In the genomic region with DNA sequence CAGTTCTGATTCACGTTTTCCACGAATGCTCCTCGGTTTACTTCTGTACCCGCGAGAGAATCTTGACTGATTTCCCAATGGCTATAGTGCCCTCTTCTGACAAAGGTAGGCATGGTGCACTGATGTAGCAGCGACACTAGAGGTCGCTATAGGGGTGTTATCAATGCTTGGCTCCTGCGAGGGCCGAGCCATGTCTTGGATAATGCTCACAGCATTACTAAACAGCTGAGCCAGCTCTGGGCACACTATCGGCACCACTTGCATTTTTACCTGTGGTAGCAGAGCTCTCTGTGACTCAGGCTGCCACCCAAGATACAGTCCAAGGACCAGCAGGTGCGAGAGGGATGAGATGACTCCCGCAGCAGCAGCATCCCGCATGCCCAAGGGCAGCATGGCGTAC, we compare ENCODE assay signal across 9 mouse cellular contexts. TPM values are rescaled to one million over a fixed set of nuclear protein-coding genes. Genes with fewer than 3 reads are reported as not detected.
DNase-seq lines count a peak whose midpoint lies in the region; ATAC-seq and TF ChIP-seq lines count a peak whose summit lies in the region.
"Had no signal": no experiment of that assay in that cellular context is flagged by ENCODE, and none has a peak within 500 bp of the region (broad histone marks: within the 10 kb centered on the region; RNA-seq: fewer than 3 reads in every experiment).

No protein-coding gene starts in this region.

- no peaks in the 10 kb centered on the region for H3K9me3 ChIP-seq in intestine, postnatal 0 days (ENCODE audit: control insufficient read depth)
- no peaks in the 10 kb centered on the region for H3K9me3 ChIP-seq in limb, embryonic 15.5 days
- no peaks in the 10 kb centered on the region for H3K9me3 ChIP-seq in midbrain, postnatal 0 days (ENCODE audit: low read length)

- DNase-seq in 3T3-L1 (ENCODE audit: low read depth, low spot score) (peak; percentile 84), R1 (ENCODE audit: low read depth, low spot score) (peak; percentile 82)
- peak; percentile 93 for DNase-seq in midbrain, postnatal 0 days (ENCODE audit: low spot score)

- H3K4me2 ChIP-seq in intestine, postnatal 0 days (replicated peaks; ENCODE audit: low read depth): peak overlapping the region; percentile 32
- H3K4me2 ChIP-seq in limb, embryonic 15.5 days: peak overlapping the region; percentile 78
- H3K4me2 ChIP-seq in midbrain, postnatal 0 days (ENCODE audit: low read depth, low read length, poor library complexity, severe bottlenecking): peak overlapping the region; percentile 27

- peaks cover 7% of the 10 kb centered on the region; the same call in 1 of the 2 replicates for H3K36me3 ChIP-seq in intestine, postnatal 0 days (ENCODE audit: control insufficient read depth, insufficient read depth)
- H3K36me3 ChIP-seq in limb, embryonic 15.5 days: peaks cover 24% of the 10 kb centered on the region; the same call in 1 of the 2 replicates
- no peaks in the 10 kb centered on the region for H3K36me3 ChIP-seq in midbrain, postnatal 0 days (ENCODE audit: insufficient read depth, low read length)
- no peaks in the 10 kb centered on the region for H3K36me3 ChIP-seq in testis, adult 2 months (ENCODE audit: control insufficient read depth, insufficient read depth, low read length)

- no peak overlapping the region for H3K9ac ChIP-seq in intestine, postnatal 0 days (ENCODE audit: low read depth, low read length)
- H3K9ac ChIP-seq in limb, embryonic 15.5 days: no peak overlapping the region
- H3K9ac ChIP-seq in midbrain, postnatal 0 days (replicated peaks; ENCODE audit: low read length, poor library complexity, severe bottlenecking): no peak overlapping the region

- H3K27me3 ChIP-seq in intestine, postnatal 0 days (replicated peaks; ENCODE audit: control insufficient read depth, insufficient read depth, low read length): peaks cover 11% of the 10 kb centered on the region; the same call in 1 of the 2 replicates
- peaks cover 15% of the 10 kb centered on the region for H3K27me3 ChIP-seq in limb, embryonic 15.5 days
- peaks cover 39% of the 10 kb centered on the region for H3K27me3 ChIP-seq in midbrain, postnatal 0 days (ENCODE audit: insufficient read depth, low read length)
- no peaks in the 10 kb centered on the region for H3K27me3 ChIP-seq in testis, adult 2 months (ENCODE audit: control insufficient read depth, insufficient read depth, low read length)

- H3K4me3 ChIP-seq in intestine, postnatal 0 days (ENCODE audit: low read depth, low read length): no peak overlapping the region
- H3K4me3 ChIP-seq in limb, embryonic 15.5 days: no peak overlapping the region; the same call in none of the 2 replicates
- 0 out of 2 replicates have a peak overlapping the region, but pooled peaks have one; percentile 12 for H3K4me3 ChIP-seq in midbrain, postnatal 0 days (ENCODE audit: low read depth, low read length)
- no peak overlapping the region for H3K4me3 ChIP-seq in testis, adult 2 months (ENCODE audit: control insufficient read depth, low read depth, low read length)
- H3K4me3 ChIP-seq: erythroblast, embryonic 14.5 days had no signal

- no peak overlapping the region for H3K27ac ChIP-seq in intestine, postnatal 0 days (ENCODE audit: low read depth, low read length)
- no peak overlapping the region for H3K27ac ChIP-seq in limb, embryonic 15.5 days
- no peak overlapping the region for H3K27ac ChIP-seq in midbrain, postnatal 0 days (ENCODE audit: low read depth, low read length)
- H3K27ac ChIP-seq in testis, adult 2 months (ENCODE audit: control insufficient read depth, insufficient read depth, low read depth, low read length): no peak overlapping the region

- H3K4me1 ChIP-seq in intestine, postnatal 0 days (replicated peaks; ENCODE audit: control insufficient read depth, insufficient read depth, low read length): 0 out of 2 replicates have a peak, but pooled peaks cover 5% of the 10 kb centered on the region
- peaks cover 33% of the 10 kb centered on the region for H3K4me1 ChIP-seq in limb, embryonic 15.5 days
- H3K4me1 ChIP-seq in midbrain, postnatal 0 days (ENCODE audit: insufficient read depth, low read length): no peaks in the 10 kb centered on the region
- H3K4me1 ChIP-seq in testis, adult 2 months (ENCODE audit: control insufficient read depth, insufficient read depth, low read length): peaks cover 6% of the 10 kb centered on the region

- peak; percentile 100 for TF ChIP-seq CTCF in intestine, postnatal 0 days (IDR thresholded peaks at IDR 0.05; ENCODE audit: low read depth)
- TF ChIP-seq CTCF in midbrain, postnatal 0 days (IDR thresholded peaks at IDR 0.05): peak; percentile 99
- TF ChIP-seq CTCF in testis, adult 2 months (IDR thresholded peaks at IDR 0.05; ENCODE audit: control insufficient read depth, insufficient read depth, insufficient replicate concordance, low read depth, low read length): peak; percentile 89

- 18% methylated on average over 14 of the region's 14 CpGs for WGBS in intestine, postnatal 0 days
- 14% methylated on average over 14 of the region's 14 CpGs for WGBS in limb, embryonic 15.5 days
- 15% methylated on average over 14 of the region's 14 CpGs for WGBS in midbrain, postnatal 0 days

- ATAC-seq in common myeloid progenitor, adult 5-6 weeks (replicated peaks; ENCODE audit: low read depth, poor library complexity, severe bottlenecking): peak; percentile 90
- peak; percentile 89 for ATAC-seq in granulocyte monocyte progenitor cell, adult 5-6 weeks (replicated peaks; ENCODE audit: poor library complexity, severe bottlenecking)
- ATAC-seq in intestine, postnatal 0 days: peak; percentile 70
- ATAC-seq in limb, embryonic 15.5 days (ENCODE audit: insufficient number of reproducible peaks, low FRiP score, low TSS enrichment, low read depth): peak; percentile 54
- peak; percentile 73 for ATAC-seq in midbrain, postnatal 0 days (ENCODE audit: low FRiP score)

- no peak for TF ChIP-seq POLR2A in testis, adult 2 months (IDR thresholded peaks at IDR 0.05; ENCODE audit: control insufficient read depth, low read depth, low read length)

RNA-seq across cellular contexts. Expression of gene Adcy4, which starts 2.6 kb away (rescaled TPM):
- total RNA-seq in common myeloid progenitor, adult 5-6 weeks (2017): not detected in 2 replicates
- total RNA-seq in granulocyte monocyte progenitor cell, adult 5-6 weeks (2014; fragmentation: Nextera tagmentation): not detected in 2 replicates
- total RNA-seq in granulocyte monocyte progenitor cell, adult 5-6 weeks (2017): not detected in 2 replicates
- 3.5 and 4.3 TPM in 2 replicates for polyA plus RNA-seq in intestine, postnatal 0 days (2015; fragmentation: Nextera tagmentation; extraction: Ambion mirVana)
- 16.8 and 21.3 TPM in 2 replicates for polyA plus RNA-seq in limb, embryonic 15.5 days (2015; fragmentation: Nextera tagmentation; extraction: Ambion mirVana)
- 3.6 and 4.0 TPM in 2 replicates for total RNA-seq in midbrain, postnatal 0 days (2014; rRNA removed)
- polyA plus RNA-seq in midbrain, postnatal 0 days (2015; fragmentation: Nextera tagmentation; extraction: Ambion mirVana): 1.7 TPM in 2 replicates
- polyA plus RNA-seq in testis, adult 2 months (2012; rRNA removed): 0.38 and 0.82 TPM in 2 replicates

RNA-seq across cellular contexts. Expression of gene Ripk3, which starts 7.4 kb away (rescaled TPM):
- total RNA-seq in common myeloid progenitor, adult 5-6 weeks (2017): 33.0 and 43.3 TPM in 2 replicates
- 104 and 157 TPM in 2 replicates for total RNA-seq in granulocyte monocyte progenitor cell, adult 5-6 weeks (2014; fragmentation: Nextera tagmentation)
- 40.9 and 42.4 TPM in 2 replicates for total RNA-seq in granulocyte monocyte progenitor cell, adult 5-6 weeks (2017)
- polyA plus RNA-seq in intestine, postnatal 0 days (2015; fragmentation: Nextera tagmentation; extraction: Ambion mirVana): 39.2 and 47.3 TPM in 2 replicates
- 35.0 and 37.6 TPM in 2 replicates for polyA plus RNA-seq in limb, embryonic 15.5 days (2015; fragmentation: Nextera tagmentation; extraction: Ambion mirVana)
- total RNA-seq in midbrain, postnatal 0 days (2014; rRNA removed): 0.27 TPM in 1 of 2 replicates, not detected in the other
- 1.3 and 3.0 TPM in 2 replicates for polyA plus RNA-seq in midbrain, postnatal 0 days (2015; fragmentation: Nextera tagmentation; extraction: Ambion mirVana)
- polyA plus RNA-seq in testis, adult 2 months (2012; rRNA removed): 4.1 and 4.8 TPM in 2 replicates

RNA-seq across cellular contexts. Expression of gene Ltb4r1, which starts 15.5 kb away (rescaled TPM):
- total RNA-seq in common myeloid progenitor, adult 5-6 weeks (2017): 1.5 and 6.3 TPM in 2 replicates
- 19.4 and 23.3 TPM in 2 replicates for total RNA-seq in granulocyte monocyte progenitor cell, adult 5-6 weeks (2014; fragmentation: Nextera tagmentation)
- total RNA-seq in granulocyte monocyte progenitor cell, adult 5-6 weeks (2017): 19.8 and 25.8 TPM in 2 replicates
- polyA plus RNA-seq in intestine, postnatal 0 days (2015; fragmentation: Nextera tagmentation; extraction: Ambion mirVana): 3.8 and 4.1 TPM in 2 replicates
- 1.2 and 1.4 TPM in 2 replicates for polyA plus RNA-seq in limb, embryonic 15.5 days (2015; fragmentation: Nextera tagmentation; extraction: Ambion mirVana)
- 0.88 and 1.8 TPM in 2 replicates for total RNA-seq in midbrain, postnatal 0 days (2014; rRNA removed)
- 0.94 and 1.1 TPM in 2 replicates for polyA plus RNA-seq in midbrain, postnatal 0 days (2015; fragmentation: Nextera tagmentation; extraction: Ambion mirVana)
- polyA plus RNA-seq in testis, adult 2 months (2012; rRNA removed): 0.11 and 0.20 TPM in 2 replicates

RNA-seq across cellular contexts. Expression of gene Ltb4r2, which starts 20.1 kb away (rescaled TPM):
- 0.46 and 0.49 TPM in 2 replicates for total RNA-seq in common myeloid progenitor, adult 5-6 weeks (2017)
- total RNA-seq in granulocyte monocyte progenitor cell, adult 5-6 weeks (2014; fragmentation: Nextera tagmentation): 0.56 and 2.1 TPM in 2 replicates
- 0.34 TPM in 1 of 2 replicates, not detected in the other for total RNA-seq in granulocyte monocyte progenitor cell, adult 5-6 weeks (2017)
- 6.7 and 9.0 TPM in 2 replicates for polyA plus RNA-seq in intestine, postnatal 0 days (2015; fragmentation: Nextera tagmentation; extraction: Ambion mirVana)
- 0.83 and 1.3 TPM in 2 replicates for polyA plus RNA-seq in limb, embryonic 15.5 days (2015; fragmentation: Nextera tagmentation; extraction: Ambion mirVana)
- total RNA-seq in midbrain, postnatal 0 days (2014; rRNA removed): 0.38 and 1.6 TPM in 2 replicates
- 0.43 and 0.60 TPM in 2 replicates for polyA plus RNA-seq in midbrain, postnatal 0 days (2015; fragmentation: Nextera tagmentation; extraction: Ambion mirVana)
- 0.07 and 0.11 TPM in 2 replicates for polyA plus RNA-seq in testis, adult 2 months (2012; rRNA removed)
- polyA plus RNA-seq: erythroblast, embryonic 14.5 days had no signal

RNA-seq across cellular contexts. Expression of gene Cideb, which starts 23.1 kb away (rescaled TPM):
- total RNA-seq in common myeloid progenitor, adult 5-6 weeks (2017): 0.14 and 1.1 TPM in 2 replicates
- not detected in 2 replicates for total RNA-seq in granulocyte monocyte progenitor cell, adult 5-6 weeks (2014; fragmentation: Nextera tagmentation)
- not detected in 2 replicates for total RNA-seq in granulocyte monocyte progenitor cell, adult 5-6 weeks (2017)
- 366 and 385 TPM in 2 replicates for polyA plus RNA-seq in intestine, postnatal 0 days (2015; fragmentation: Nextera tagmentation; extraction: Ambion mirVana)
- polyA plus RNA-seq in limb, embryonic 15.5 days (2015; fragmentation: Nextera tagmentation; extraction: Ambion mirVana): 0.58 and 0.74 TPM in 2 replicates
- 0.66 and 2.6 TPM in 2 replicates for total RNA-seq in midbrain, postnatal 0 days (2014; rRNA removed)
- polyA plus RNA-seq in midbrain, postnatal 0 days (2015; fragmentation: Nextera tagmentation; extraction: Ambion mirVana): 0.25 and 1.1 TPM in 2 replicates
- polyA plus RNA-seq in testis, adult 2 months (2012; rRNA removed): 0.13 TPM in 1 of 2 replicates, not detected in the other

Comparison
In these comparisons a context has a peak if more than half of its experiments do, and no peak if none do; other contexts are left out.
1. H3K4me2 ChIP-seq: peak in every context shown above with its lines; median percentile 78 in limb, embryonic 15.5 days; 32 in intestine, postnatal 0 days; 27 in midbrain, postnatal 0 days.